Mouse (Mus musculus): ENCODE data around the gene Ap1g2.

Ap1g2 gene

DNA sequence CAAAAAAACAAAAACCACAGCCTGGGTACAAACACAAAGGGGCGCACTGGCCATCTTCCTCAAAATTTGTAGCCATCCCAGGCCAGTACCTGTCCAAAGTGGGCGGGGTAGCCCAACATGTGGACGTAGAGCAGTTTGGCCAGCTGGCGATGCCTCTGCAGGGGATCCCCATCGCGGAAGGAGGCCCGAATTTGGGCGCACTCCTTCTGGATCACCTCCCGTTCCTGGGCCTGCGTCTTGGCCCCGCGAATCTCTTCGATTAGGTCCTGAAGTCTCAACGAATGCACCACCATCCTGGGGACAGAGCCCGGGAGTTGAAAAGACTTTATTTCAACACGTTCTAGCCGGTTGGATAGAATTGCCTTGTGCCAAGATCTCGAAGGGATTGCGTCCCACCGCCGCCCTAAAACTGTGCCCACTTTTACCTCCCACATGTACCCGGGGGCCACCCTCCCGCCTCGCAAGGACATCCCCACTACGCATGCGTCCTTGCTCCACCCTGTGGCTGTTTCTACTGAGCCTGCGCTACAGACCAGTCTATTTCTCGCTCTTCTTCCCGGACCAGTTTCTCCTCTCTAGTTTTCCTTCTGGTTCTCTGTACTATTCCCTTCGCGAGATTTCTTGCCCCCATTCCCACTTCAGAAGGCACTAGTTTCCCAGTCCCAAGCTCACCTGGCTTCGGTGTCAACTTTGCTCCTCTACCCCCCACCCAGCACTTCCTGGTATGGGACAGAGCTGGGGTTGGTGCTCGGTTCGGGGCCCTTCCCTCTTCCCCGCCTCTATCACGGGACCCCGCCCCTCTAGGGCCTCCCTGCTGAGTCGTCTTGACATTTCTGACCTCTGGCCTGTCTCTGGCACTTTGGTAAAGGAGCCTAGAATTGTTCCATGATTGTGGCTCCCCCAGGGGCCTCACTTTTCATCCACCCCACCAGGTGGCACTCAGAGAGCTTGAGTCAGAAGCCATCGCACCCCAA is at the start of gene Ap1g2:
Ap1g2 (minus strand) TSS at position 758 of the 974 bp plus-strand sequence.
- DNase-seq (ENCODE audit: low read depth, low spot score), result peak; percentile 71

DNA sequence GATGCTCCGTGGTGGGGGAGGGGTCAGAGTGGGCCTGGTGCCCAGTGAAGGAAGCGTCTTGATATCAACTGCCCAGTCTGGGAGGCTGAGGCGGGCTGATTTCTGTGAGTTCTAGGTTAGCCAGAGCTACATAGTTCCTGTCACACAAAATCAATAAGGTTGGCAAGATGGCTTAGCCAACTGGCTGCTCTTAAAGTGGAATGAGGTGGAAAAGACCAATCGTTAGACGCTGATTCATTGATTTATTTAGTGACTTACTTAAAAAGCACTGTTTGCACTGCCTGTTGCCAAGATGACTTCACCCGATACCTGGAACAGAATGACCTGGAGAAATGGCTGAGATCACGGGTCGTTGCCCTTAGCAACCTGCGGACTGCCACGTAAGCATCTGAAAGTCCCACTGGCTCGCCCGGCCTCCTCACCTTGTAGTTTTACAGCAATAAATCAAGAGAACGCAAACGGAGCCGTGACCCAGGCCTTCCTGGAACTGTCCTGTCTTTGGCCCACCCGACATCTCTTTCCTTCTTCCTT is 46.6 kb upstream of the Ap1g2 start:
- no peak for DNase-seq (ENCODE audit: low read depth, low spot score)

DNA sequence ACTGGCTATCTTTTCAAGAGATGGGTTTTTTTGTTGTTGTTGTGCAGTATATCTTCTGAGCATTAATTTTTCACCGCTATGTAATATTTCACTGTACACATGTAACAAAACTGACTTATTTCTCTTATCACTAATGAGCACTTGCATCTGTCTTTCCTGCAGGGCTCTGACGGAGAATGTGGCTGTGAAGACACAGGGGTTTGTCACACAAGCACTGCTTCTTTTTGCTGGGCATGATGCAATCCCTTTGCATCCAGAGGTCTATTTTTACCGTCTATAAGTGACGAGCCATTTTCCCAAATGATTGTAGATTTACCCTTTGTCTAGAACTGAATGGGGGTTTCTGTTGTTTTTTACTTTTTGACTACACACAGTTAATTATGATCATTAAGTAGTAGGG is 45.8 kb upstream of the Ap1g2 start:
- DNase-seq (ENCODE audit: low read depth, low spot score), result no peak

DNA sequence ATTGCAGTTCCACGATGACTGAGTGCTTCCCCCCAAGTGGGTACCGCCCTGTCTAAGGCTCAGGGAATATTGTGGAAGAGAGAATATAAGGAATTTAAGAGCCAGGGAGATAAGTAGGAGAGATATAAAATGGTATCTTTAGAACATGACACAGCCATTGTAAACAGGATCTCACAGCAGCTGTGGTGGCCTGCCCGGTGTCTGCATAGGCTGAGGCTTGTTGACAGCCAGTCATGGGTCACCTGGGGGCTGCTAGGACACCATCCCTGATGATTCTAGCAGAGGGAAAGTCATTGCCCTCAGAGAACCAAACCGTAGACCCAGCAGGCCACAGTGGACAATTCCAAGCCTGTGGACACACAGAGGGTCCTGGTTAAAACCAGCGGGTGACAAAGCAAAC is 44.6 kb upstream of the Ap1g2 start:
- no peak for DNase-seq (ENCODE audit: low read depth, low spot score)

DNA sequence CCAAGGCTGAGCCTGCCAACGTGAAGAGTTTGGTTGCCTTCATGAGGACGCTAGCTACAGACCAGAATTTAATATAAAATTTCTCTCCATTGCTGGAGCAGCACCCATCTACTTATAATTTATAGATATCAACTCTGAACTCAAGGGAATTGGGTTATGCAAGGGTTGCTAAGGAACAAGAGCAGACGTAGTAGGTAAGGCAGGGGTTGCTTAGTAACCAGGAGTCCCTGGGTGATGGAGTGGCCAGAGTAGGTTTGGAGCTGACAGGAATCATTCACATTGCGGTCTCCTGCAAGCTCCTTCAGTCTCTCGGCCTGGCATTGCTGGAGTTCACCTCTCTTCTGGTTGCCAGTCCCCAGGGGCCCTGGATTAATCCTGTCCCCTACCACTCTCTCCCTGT is 42.6 kb upstream of the Ap1g2 start:
- DNase-seq (ENCODE audit: low read depth, low spot score), result no peak

DNA sequence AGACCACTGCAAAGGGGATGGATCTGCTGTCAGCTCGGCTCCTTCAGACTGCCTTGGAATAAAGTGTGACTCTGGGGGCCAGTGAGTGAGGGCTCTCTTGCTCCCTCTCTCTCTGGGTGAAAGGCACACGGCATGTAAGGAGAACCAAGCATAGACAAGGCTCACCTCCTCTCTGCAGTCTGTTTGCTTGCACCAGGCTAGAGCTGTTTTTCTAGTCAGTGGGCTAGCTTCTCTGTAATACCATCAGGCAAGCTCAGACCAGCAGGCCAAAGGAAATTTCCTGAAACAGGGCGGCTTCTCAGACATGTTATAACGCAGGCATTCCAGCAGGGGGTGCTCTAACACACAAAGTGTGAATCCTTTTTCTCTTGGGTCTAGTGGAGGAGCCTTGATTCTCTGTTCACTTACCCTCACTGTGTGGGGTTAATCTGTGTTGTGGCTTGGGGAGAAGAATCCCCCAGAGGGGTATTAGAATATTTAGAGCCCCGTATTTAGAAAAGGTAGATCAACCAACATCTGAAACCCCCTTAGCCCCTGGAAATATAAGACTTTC is 42.0 kb upstream of the Ap1g2 start:
- DNase-seq (ENCODE audit: low read depth, low spot score), result peak; percentile 60

DNA sequence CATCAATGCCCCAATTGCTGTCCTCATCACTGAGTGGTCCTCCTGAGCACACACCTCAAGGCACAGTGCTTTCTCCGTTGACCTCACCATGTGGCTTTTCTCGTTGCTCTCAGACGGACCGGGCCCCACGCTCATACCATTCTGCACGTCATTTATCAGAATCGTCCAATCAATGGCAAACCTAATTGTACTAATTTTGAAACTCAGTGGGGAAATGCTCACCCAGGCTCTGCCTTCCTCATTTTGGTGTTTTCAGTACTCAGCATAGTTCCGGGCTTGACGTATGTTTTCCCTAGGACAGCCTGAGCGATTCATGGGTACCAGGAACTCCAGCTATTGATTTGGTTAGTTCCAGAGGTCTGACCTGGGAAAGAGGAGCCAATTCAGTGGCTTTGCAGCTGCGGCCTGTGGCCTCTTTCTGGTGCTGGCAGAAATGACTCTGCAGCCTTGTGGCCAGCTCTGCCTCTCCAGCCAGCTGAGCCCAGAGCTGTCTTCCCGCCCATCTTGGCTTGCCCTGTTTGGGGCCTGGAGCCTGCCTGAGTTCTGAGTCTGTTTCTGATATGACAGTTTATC is 40.5 kb upstream of the Ap1g2 start:
- DNase-seq (ENCODE audit: low read depth, low spot score), result no peak

DNA sequence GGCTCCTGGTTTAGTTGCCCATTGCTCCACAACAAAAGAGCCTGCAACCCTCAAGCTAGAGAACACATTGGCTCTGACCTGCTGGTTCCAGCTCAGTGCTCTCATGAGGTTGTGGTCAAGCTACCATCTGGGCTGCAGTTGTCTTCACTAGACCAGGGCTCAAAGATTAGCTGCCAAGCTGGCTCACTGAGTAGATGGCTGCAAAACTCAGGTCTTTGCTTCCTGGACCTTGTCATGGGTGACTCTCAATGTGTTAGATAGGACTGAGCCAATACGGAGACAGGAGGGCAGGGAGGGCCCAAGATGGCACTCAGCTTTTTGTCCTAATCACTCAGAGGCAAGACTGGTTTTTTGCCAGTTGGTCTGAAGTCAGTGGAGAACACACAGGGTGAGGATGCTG is 39.9 kb upstream of the Ap1g2 start:
- no peak for DNase-seq (ENCODE audit: low read depth, low spot score)

DNA sequence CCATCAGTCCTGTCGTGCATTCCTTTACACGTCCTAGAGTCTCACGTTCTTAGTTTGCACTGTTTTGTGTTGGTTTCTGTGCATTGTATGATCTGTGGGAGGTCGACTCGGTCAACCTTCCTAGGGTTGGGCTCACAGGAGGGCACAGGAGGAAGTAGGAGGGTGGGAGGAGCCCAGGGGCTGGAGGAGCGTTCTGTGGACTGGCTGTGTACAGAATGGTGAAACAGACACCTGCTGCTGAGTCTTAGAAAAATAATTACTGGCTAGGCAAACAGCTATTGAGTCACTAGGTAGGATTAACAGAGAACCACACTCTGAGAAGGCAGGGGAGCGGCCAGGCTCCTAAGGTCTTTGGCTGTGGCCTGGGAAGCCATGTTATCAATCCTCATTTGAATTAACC is 32.9 kb upstream of the Ap1g2 start:
- no peak for DNase-seq (ENCODE audit: low read depth, low spot score)

DNA sequence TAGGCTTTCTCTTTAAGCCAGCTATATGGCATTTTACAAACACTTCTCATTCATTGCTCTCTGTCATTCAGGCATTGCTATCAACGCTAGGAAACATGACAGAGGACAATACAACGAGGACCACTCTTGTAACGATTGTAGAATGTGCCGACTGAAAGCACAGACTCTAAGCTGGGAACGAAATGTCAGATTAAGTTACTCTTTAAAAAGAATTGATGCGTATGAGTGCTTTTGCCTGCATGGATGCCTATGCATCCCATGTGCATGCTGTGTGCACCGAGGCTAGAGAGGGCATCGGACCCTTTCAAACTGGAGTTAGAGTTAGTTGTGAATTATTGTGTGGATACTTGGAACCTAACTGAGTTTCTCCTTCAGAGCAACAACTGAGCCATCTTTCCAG is 29.3 kb upstream of the Ap1g2 start:
- no peak for DNase-seq (ENCODE audit: low read depth, low spot score)

DNA sequence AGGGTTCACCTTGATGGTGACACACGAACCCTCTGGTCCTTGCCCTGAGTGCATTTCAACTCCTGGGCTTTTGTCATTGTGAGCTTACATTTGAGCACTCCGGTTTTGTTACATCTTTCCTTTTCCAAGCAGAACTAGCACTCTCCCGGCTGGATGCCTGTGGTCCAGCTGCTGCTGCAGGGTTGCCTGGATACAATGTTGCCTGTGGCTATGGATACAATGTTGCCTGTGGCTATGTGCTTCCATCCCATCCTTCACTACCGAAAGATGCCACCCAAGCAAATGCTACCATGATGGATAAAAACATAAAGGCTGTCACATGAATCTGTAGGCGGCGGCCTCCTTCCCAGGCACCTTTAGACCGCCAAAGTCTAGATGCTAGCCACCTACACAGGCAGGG is 20.1 kb upstream of the Ap1g2 start:
- no peak for DNase-seq (ENCODE audit: low read depth, low spot score)

DNA sequence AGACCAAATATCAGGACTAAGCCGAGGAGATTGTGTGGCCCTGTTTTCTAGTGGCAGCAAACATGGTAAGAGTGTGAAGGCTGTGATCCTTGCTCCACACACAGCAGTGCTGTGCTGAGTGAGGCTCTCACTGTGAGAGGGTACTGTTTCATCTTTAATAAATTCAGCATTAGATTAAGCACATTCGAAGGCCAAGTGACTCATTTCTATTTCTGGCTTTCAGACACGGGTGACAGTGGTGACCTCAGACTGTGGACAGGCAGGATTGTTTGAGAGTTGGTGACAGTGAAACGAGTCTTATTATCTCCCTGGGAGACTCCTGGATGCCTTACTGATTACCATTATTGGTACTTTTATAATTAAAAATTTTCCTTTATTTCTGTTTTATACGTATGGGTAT is 19.3 kb upstream of the Ap1g2 start:
- no peak for DNase-seq (ENCODE audit: low read depth, low spot score)

DNA sequence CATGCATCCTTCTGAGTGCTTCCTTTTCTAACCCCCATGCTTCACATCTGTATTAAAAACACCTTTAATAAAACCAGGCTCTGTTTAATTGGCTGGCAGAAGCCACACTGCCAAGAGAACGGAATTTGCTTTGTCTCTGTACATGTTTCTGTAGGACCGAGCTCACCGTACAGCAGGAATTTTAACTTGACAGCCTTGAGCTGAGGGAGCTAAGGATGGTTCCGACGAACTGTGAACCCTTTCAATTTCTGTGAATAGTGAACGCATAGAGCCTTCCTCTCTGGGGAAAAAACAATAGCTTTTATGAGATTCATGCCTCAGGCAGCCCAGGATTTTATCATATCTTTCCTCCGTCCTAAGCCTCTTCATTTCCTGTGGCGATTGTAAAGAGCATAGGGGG is 16.0 kb upstream of the Ap1g2 start:
- DNase-seq (ENCODE audit: low read depth, low spot score), result no peak

DNA sequence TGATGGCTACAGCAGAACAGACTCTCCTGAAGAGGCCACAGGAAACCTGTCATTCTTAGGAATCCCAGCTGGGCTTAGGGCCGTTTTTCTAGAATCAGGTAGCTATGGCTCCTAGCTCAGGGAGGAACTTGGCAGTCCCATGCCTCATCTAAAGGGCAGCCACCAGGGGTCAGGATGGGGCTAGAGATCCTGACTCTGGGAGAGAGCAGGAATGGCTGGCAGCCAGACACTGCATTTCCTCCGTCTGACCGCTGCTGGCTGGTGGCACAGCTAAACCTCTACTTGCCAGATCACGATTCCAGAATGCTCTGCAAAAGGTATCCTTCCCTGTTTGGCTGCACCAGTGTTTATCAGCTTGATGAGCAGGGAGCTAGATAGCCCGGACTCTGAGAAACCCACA is 15.6 kb upstream of the Ap1g2 start:
- peak; percentile 82 for DNase-seq (ENCODE audit: low read depth, low spot score)

DNA sequence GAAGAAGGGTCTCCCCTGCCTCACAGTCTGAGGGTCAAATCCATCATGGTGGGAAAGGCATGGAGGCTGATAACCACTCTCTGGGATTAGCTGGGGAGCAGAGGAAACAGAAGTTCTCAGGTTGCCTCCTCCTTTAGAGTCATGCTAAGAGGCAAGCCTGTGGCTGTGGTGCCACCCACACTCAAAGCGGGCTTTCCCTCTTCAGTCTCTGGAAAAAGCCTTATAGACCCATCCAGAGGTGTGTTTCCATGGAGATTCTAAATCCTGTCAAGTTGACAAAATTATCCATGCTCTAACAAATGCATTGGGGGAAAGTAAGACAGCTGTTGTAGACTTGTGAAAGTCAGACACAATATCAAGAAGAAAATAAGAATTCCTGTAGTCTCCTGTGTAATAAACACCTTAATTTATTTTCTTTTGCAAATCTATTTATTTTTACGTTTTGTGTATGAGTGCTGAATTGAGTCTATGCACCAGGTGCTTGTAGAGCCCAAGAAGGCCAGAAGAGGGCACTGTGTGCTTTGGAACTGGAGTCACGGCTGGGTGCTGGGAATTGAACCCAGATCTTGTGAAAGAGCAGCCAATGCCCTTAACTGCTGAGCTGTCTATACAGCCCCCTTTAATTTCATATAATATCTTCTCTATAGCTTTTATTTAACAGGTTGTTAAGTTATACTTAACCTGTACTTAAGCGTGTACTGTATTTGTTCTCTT is 13.2 kb upstream of the Ap1g2 start:
- DNase-seq (ENCODE audit: low read depth, low spot score), result no peak

DNA sequence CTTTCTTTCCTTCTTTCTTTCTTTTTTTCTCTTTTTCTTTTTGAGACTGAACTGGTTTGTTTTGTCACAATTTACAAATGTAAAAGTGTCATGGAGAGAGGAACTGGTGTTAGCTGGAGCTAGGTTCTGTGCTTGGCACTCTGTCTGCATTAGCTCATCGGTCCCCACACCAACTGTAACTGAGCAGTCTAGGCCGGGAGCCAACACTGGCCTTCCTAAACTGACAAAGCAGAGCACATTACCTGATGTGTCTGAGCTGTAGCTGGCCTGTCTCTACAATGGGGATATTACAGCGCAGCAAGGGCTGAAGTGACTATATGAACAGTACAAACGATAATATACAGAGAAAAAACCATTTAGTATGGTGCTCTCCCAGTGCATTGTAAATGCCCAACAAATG is 12.5 kb upstream of the Ap1g2 start:
- DNase-seq (ENCODE audit: low read depth, low spot score), result no peak

DNA sequence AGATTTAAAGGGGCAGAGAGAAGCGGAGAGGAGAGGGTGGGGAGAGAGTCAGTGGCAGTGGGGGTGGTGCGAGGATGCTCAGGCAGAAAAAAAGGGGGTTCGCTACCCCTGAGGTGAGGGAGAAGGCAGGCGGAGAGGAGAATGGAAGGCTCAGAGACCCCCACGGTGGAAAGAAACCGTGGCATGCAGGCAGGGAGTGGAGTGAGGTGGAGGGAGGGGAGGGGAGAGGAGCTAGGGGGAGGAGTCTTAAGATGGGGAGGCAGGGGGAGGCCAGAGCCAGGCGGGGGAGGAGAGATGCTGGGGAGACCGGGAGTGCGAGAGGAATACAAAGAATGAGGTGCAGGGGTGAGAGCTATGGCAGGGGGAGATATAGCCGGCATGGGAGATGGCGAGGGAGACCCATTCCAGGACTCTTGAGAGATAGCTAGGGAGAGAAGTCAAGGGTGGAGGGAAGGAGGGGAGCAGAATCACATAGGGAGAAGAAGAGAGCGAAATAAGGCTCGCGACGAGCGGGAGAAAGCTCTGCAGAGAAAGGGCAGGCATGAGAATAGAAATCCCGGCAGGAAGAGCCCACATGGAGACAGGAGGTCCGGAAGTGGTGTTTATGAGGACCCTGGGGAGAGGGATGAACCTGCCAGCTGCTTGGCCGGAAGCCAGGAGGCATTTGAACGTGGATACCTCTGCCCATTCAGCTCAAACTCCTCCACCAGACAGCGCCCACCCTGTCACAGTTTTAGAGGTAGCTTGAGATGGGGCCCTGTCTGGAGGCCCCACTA is 10.2 kb upstream of the Ap1g2 start, which contains the start of gene Jph4:
Jph4 (minus strand) TSS at position 511 of the 776 bp plus-strand sequence.
- DNase-seq (ENCODE audit: low read depth, low spot score), result no peak

DNA sequence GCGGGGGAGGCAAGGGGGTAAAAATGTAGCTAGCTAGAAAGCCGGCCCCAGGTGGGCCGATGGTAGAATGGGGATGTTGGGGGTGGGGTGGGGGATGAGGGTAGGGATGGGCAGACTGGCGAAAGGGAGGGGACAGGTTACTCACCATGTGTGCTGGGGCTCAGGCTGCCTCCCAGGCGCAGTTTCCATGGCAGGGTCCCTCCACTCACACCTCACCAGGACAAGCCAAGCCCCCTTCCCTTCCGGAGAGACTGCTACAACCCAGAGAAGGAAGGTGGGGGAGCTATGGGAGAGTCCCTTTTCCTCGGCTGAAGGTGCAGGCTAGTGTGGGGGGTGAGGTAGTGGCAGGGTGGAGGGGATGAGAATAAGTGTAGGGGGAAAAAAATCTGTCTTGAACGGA is 9.5 kb upstream of the Ap1g2 start:
- DNase-seq (ENCODE audit: low read depth, low spot score), result no peak

DNA sequence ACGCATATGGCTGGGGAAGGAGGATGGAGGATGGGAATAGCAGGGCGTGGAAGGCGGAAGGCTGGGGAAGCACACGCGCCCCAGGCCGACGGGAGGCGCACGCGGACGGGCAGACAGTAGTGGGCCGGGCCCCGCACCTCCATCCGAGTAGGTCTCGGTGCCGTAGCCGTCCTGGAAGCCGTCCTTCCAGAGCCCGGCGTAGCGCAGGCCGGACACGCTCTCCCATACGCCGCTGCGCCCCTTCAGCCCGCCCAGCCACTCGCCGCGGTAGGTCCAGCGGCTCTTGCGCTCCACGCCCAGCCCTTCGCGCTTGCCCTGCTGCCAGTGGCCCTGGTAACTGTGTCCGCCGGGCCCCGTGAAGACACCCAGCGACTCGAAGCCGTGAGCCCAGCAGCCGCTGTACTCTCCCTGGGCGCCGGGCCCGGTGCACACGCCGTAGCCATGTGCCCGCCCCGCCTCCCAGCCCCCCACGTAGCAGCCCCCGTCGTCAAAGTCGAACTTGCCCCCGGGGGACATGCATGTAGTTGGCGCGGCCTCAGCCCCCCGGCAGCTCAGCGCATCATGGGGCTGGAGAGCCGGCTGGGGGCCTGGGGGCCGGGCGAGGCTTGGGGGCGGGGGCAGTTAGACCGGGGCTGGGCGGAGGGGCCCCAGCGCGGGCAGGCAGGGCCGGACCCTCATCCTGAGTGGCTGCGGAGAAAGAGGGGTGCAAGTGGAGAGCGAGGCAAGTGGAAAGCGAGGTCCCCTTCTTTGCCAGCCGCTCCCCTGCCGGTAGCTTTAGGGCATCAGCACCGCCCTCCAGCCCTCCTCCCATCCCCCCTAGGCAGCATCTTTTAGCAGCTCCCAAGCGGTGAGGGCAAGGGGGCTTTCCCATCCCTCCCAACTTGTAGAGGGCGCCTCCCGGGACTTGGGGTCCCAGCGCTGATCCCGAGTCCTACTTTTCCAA is 8.6 kb upstream of the Ap1g2 start:
- DNase-seq (ENCODE audit: low read depth, low spot score), result no peak
